Mouse (Mus musculus): ENCODE data around the gene Arf4.

DNA sequence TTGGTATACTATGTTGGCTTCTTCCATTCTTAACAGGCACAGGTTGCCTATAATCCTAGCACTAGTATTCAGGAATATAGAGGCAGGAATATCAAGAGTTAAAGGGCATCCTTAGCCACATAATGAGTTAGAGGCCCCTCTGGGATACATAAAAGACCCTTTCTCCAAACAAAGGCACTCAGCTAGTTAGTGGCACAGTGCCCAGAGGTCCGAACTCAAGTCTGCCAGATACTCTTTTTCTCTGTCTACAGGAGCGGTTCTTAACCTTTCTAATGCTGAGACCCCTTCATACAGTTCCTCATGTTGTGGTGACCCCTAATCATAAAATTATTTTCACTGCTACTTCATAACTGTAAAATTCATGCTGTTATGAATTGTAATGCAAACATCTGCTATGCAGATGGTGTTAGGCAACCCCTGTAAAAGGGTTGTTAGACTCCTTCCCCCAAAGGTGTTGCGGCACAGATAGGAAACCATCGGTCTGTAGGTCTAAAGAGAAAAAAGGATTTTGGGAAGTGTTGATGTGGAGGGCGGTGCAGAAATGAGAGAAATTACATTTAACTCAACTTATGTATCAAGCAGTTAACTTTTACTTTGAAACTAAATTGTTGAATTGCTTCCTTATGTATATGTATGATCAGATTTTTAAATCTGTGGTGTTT, 8.2 kb downstream of the Arf4 start:
- TF ChIP-seq CTCF (IDR thresholded peaks at IDR 0.05; ENCODE audit: extremely low read depth, insufficient read depth, low read length), result no peak
- TF ChIP-seq POLR2A (IDR thresholded peaks at IDR 0.05; ENCODE audit: extremely low read depth, insufficient read depth, low read length), result no peak
